Mouse (Mus musculus): Measurements from ENCODE around the gene March6. TPM values are rescaled to one million over a fixed set of nuclear protein-coding genes. Genes with fewer than 3 reads are reported as not detected.

Gene March6
- total RNA-seq (2012; rRNA removed), result 67.6 and 83.4 TPM in 2 replicates

GRCm38 (mm10) chr15:31530659-31531445 lies at the start of gene March6:
TSS of gene March6 (minus strand) at chr15:31531053.
- H3K27ac ChIP-seq (ENCODE audit: insufficient read depth, low read depth, low read length, poor library complexity, severe bottlenecking), result peak within 1 kb of the TSS; percentile 97
- no peak for TF ChIP-seq HCFC1 (IDR thresholded peaks at IDR 0.05; ENCODE audit: borderline replicate concordance, insufficient read depth, low read length)
- TF ChIP-seq MAFK (IDR thresholded peaks at IDR 0.05; ENCODE audit: insufficient read depth, low read depth, low read length), result no peak
- no peak for TF ChIP-seq ZC3H11A (IDR thresholded peaks at IDR 0.05; ENCODE audit: borderline replicate concordance, low read depth, low read length)
- TF ChIP-seq CHD2 (IDR thresholded peaks at IDR 0.05; ENCODE audit: low read depth, low read length), result no peak
- no peak for TF ChIP-seq ZNF384 (IDR thresholded peaks at IDR 0.05; ENCODE audit: low read depth, low read length)
- peak within 1 kb of the TSS; percentile 95 for H3K9ac ChIP-seq (ENCODE audit: insufficient read depth, low read depth, low read length, poor library complexity, severe bottlenecking)
- in situ Hi-C loops (cut with MboI; ENCODE audit: low sequenced_read_pairs in 2 of 2, unreplicated experiment in 2 of 2), result no loop called here
- DNase-seq (ENCODE audit: low read depth, low spot score), result peak; percentile 69
- peak within 1 kb of the TSS; percentile 83 to 86 for H3K4me3 ChIP-seq (ENCODE audit: insufficient read depth in 1 of 2, low read depth in 1 of 2, low read length in 2 of 2, poor library complexity in 1 of 2, severe bottlenecking in 1 of 2)
- H3K36me3 ChIP-seq (ENCODE audit: control insufficient read depth, insufficient read depth, low read length, poor library complexity, severe bottlenecking), result no peaks in the 10 kb centered on the region; the same call in 1 of the 2 replicates
- H3K9me3 ChIP-seq (ENCODE audit: control insufficient read depth, insufficient read depth, low read depth, low read length), result no peaks in the 10 kb centered on the region
- peaks cover 0 to 3% of the 10 kb centered on the region in 2 experiments; a peak in 2 of 4 replicates for H3K4me1 ChIP-seq (ENCODE audit: control insufficient read depth in 2 of 2, insufficient read depth in 2 of 2, low read length in 2 of 2, poor library complexity in 1 of 2)

- DNase-seq (ENCODE audit: low read depth, low spot score), result no peak
- no peaks in the 10 kb centered on the region for H3K36me3 ChIP-seq (ENCODE audit: control insufficient read depth, insufficient read depth, low read length, poor library complexity, severe bottlenecking)
- in situ Hi-C loops (cut with MboI; ENCODE audit: low sequenced_read_pairs in 2 of 2, unreplicated experiment in 2 of 2), result loop anchor here in 1 of 2 experiments (25.0 kb wide), 1 partner anchor 264 kb away; no protein-coding TSS in a partner anchor
- no peak overlapping the region for H3K9ac ChIP-seq (ENCODE audit: insufficient read depth, low read depth, low read length, poor library complexity, severe bottlenecking)
- H3K9me3 ChIP-seq (ENCODE audit: control insufficient read depth, insufficient read depth, low read depth, low read length), result no peaks in the 10 kb centered on the region
- TF ChIP-seq ZNF384 (IDR thresholded peaks at IDR 0.05; ENCODE audit: low read depth, low read length), result no peak
- H3K4me1 ChIP-seq (ENCODE audit: control insufficient read depth in 2 of 2, insufficient read depth in 2 of 2, low read length in 2 of 2, poor library complexity in 1 of 2), result no peaks in the 10 kb centered on the region; a peak in 1 of 4 replicates
- no peak overlapping the region for H3K27ac ChIP-seq (ENCODE audit: insufficient read depth, low read depth, low read length, poor library complexity, severe bottlenecking)
- no peak overlapping the region for H3K4me3 ChIP-seq (ENCODE audit: insufficient read depth in 1 of 2, low read depth in 1 of 2, low read length in 2 of 2, poor library complexity in 1 of 2, severe bottlenecking in 1 of 2)
Observed at GRCm38 (mm10) chr15:31576076-31576475, 45.2 kb upstream of the March6 start.

- Histone ChIP-seq H3K9ac (ENCODE audit: insufficient read depth, low read depth, low read length, poor library complexity, severe bottlenecking) (no peak overlapping the region), H3K4me1 (ENCODE audit: control insufficient read depth in 2 of 2, insufficient read depth in 2 of 2, low read length in 2 of 2, poor library complexity in 1 of 2) (peaks cover 1 to 2% of the 10 kb centered on the region in 2 experiments; a peak in 1 of 4 replicates), H3K4me3 (ENCODE audit: insufficient read depth in 1 of 2, low read depth in 1 of 2, low read length in 2 of 2, poor library complexity in 1 of 2, severe bottlenecking in 1 of 2) (no peak overlapping the region), H3K27ac (ENCODE audit: insufficient read depth, low read depth, low read length, poor library complexity, severe bottlenecking) (no peak overlapping the region), H3K9me3 (ENCODE audit: control insufficient read depth, insufficient read depth, low read depth, low read length) (no peaks in the 10 kb centered on the region), H3K36me3 (ENCODE audit: control insufficient read depth, insufficient read depth, low read length, poor library complexity, severe bottlenecking) (no peaks in the 10 kb centered on the region)
- in situ Hi-C loops (cut with MboI; ENCODE audit: low sequenced_read_pairs in 2 of 2, unreplicated experiment in 2 of 2), result no loop called here
- TF ChIP-seq ZNF384 (IDR thresholded peaks at IDR 0.05; ENCODE audit: low read depth, low read length) (no peak), HCFC1 (IDR thresholded peaks at IDR 0.05; ENCODE audit: borderline replicate concordance, insufficient read depth, low read length) (no peak), MAFK (IDR thresholded peaks at IDR 0.05; ENCODE audit: insufficient read depth, low read depth, low read length) (no peak), ZC3H11A (IDR thresholded peaks at IDR 0.05; ENCODE audit: borderline replicate concordance, low read depth, low read length) (no peak), CHD2 (IDR thresholded peaks at IDR 0.05; ENCODE audit: low read depth, low read length) (no peak)
- no peak for DNase-seq (ENCODE audit: low read depth, low spot score)
Observed at GRCm38 (mm10) chr15:31573692-31574091, 42.8 kb upstream of the March6 start.

- Histone ChIP-seq H3K27ac (ENCODE audit: insufficient read depth, low read depth, low read length, poor library complexity, severe bottlenecking) (no peak overlapping the region), H3K9ac (ENCODE audit: insufficient read depth, low read depth, low read length, poor library complexity, severe bottlenecking) (no peak overlapping the region), H3K4me3 (ENCODE audit: insufficient read depth in 1 of 2, low read depth in 1 of 2, low read length in 2 of 2, poor library complexity in 1 of 2, severe bottlenecking in 1 of 2) (no peak overlapping the region), H3K9me3 (ENCODE audit: control insufficient read depth, insufficient read depth, low read depth, low read length) (no peaks in the 10 kb centered on the region), H3K4me1 (ENCODE audit: control insufficient read depth in 2 of 2, insufficient read depth in 2 of 2, low read length in 2 of 2, poor library complexity in 1 of 2) (peaks cover 2% of the 10 kb centered on the region in 2 experiments; a peak in 1 of 4 replicates), H3K36me3 (ENCODE audit: control insufficient read depth, insufficient read depth, low read length, poor library complexity, severe bottlenecking) (no peaks in the 10 kb centered on the region)
- no peak for DNase-seq (ENCODE audit: low read depth, low spot score)
- in situ Hi-C loops (cut with MboI; ENCODE audit: low sequenced_read_pairs in 2 of 2, unreplicated experiment in 2 of 2), result no loop called here
- TF ChIP-seq CHD2 (IDR thresholded peaks at IDR 0.05; ENCODE audit: low read depth, low read length), result no peak
- TF ChIP-seq MAFK (IDR thresholded peaks at IDR 0.05; ENCODE audit: insufficient read depth, low read depth, low read length), result no peak
- TF ChIP-seq HCFC1 (IDR thresholded peaks at IDR 0.05; ENCODE audit: borderline replicate concordance, insufficient read depth, low read length), result no peak
- no peak for TF ChIP-seq ZC3H11A (IDR thresholded peaks at IDR 0.05; ENCODE audit: borderline replicate concordance, low read depth, low read length)
- TF ChIP-seq ZNF384 (IDR thresholded peaks at IDR 0.05; ENCODE audit: low read depth, low read length), result no peak
Observed at GRCm38 (mm10) chr15:31573287-31573686, 42.4 kb upstream of the March6 start.

All from ES-E14 (cell line).